Mouse (Mus musculus): ENCODE data around the gene Zdhhc5.

Gene Zdhhc5

GRCm38 (mm10) chr2:84640833-84641232 lies 74.1 kb downstream of the Zdhhc5 start:
- DNase-seq = no peak

DNA sequence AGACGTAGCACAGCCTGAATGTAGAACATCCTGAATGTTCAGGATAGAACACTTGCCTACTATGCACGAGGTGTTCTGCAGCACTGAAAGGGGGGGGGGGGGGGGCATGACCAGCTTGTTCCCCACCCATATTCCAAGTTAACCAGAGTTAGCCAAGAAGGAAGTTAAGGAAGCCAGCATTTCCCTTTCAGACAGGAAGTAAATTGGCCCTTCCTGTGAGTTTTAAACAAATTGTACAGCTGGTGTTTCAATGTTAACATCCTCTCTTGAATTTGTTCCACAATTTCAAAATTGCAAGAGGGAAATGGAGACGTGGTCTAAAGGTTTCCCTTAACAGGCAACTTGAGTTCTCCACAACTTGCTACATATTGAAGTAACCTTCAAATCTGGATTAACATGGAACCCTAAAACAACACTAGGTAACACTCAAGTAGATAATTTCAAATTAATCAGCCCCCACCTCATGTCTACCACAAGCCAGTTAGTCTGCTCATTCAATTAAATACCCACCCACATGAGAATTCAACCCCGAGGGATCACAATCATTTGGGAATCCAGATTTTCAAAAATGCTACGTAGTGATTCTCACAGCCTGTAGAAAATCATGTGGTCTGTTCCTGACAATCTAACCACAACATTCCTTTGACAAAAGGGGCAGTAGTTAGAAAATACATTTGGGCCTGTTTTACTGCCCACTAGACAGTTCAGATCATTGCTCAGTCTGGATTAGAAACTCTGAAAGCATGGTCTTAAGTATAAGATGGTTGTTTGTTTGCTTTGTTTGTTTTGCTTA lies 76.4 kb downstream of the Zdhhc5 start:
- no peak for DNase-seq

All from kidney, postnatal 10 days (tissue).